Mouse (Mus musculus): ENCODE data around the gene AU040320. TPM values are rescaled to one million over a fixed set of nuclear protein-coding genes. Genes with fewer than 3 reads are reported as not detected.

The AU040320 gene
- total RNA-seq, 2 experiments from 2014 or later, result 68.7 to 72.4 TPM

- Histone ChIP-seq H3K27ac (0 out of 2 replicates have a peak overlapping the region, but pooled peaks have one; percentile 29), H3K4me3 (no peak overlapping the region)
- DNase-seq (ENCODE audit: low spot score in 2 of 2), result no peak
- TF ChIP-seq CTCF (conservative IDR thresholded peaks at IDR 0.05), result no peak
Observed at GRCm38 (mm10) chr4:126822891-126823882, 69.8 kb downstream of the AU040320 start.

- no peak overlapping the region for H3K27ac ChIP-seq
- no peak for TF ChIP-seq CTCF (conservative IDR thresholded peaks at IDR 0.05)
- DNase-seq (ENCODE audit: low spot score in 2 of 2), result no peak
Observed at GRCm38 (mm10) chr4:126823917-126824316, 70.6 kb downstream of the AU040320 start.

GRCm38 (mm10) chr4:126831122-126831521 is 77.8 kb downstream of the AU040320 start:
- no peak for DNase-seq (ENCODE audit: low spot score in 2 of 2)
- TF ChIP-seq CTCF (conservative IDR thresholded peaks at IDR 0.05), result no peak
- H3K4me3 ChIP-seq, result no peak overlapping the region

More at GRCm38 (mm10) chr4:126823917-126824316, 70.6 kb downstream of the AU040320 start:
- no peak overlapping the region for H3K4me3 ChIP-seq

GRCm38 (mm10) chr4:126838799-126839198 is 85.5 kb downstream of the AU040320 start:
- TF ChIP-seq CTCF (conservative IDR thresholded peaks at IDR 0.05), result no peak
- Histone ChIP-seq H3K4me3 (no peak overlapping the region), H3K27ac (peak overlapping the region; percentile 61; the same call in 1 of the 2 replicates)
- DNase-seq (ENCODE audit: low spot score in 2 of 2), result no peak

More at GRCm38 (mm10) chr4:126831122-126831521, 77.8 kb downstream of the AU040320 start:
- H3K27ac ChIP-seq, result no peak overlapping the region

GRCm38 (mm10) chr4:126839873-126840272 is 86.5 kb downstream of the AU040320 start:
- Histone ChIP-seq H3K4me3 (no peak overlapping the region), H3K27ac (peak overlapping the region; percentile 61)
- TF ChIP-seq CTCF (conservative IDR thresholded peaks at IDR 0.05), result peak; percentile 95
- DNase-seq (ENCODE audit: low spot score in 2 of 2), result peak; percentile 80 to 93

GRCm38 (mm10) chr4:126840996-126841560 is 87.7 kb downstream of the AU040320 start:
- DNase-seq (ENCODE audit: low spot score in 2 of 2), result no peak
- H3K27ac ChIP-seq, result no peak overlapping the region
- no peak for TF ChIP-seq CTCF (conservative IDR thresholded peaks at IDR 0.05)
- no peak overlapping the region for H3K4me3 ChIP-seq

GRCm38 (mm10) chr4:126842911-126843310 is 89.6 kb downstream of the AU040320 start:
- no peak overlapping the region for H3K4me3 ChIP-seq
- DNase-seq (ENCODE audit: low spot score in 2 of 2), result no peak
- no peak overlapping the region for H3K27ac ChIP-seq
- TF ChIP-seq CTCF (conservative IDR thresholded peaks at IDR 0.05), result no peak

- no peak for TF ChIP-seq CTCF (conservative IDR thresholded peaks at IDR 0.05)
- H3K4me3 ChIP-seq, result no peak overlapping the region
- no peak for DNase-seq (ENCODE audit: low spot score in 2 of 2)
- H3K27ac ChIP-seq, result peak overlapping the region; percentile 63; the same call in 1 of the 2 replicates
Observed at GRCm38 (mm10) chr4:126845664-126846063, 92.3 kb downstream of the AU040320 start.

GRCm38 (mm10) chr4:126846971-126847370 is 93.6 kb downstream of the AU040320 start:
- no peak for DNase-seq (ENCODE audit: low spot score in 2 of 2)
- 0 out of 2 replicates have a peak, but pooled peaks have one; percentile 6 for TF ChIP-seq CTCF (conservative IDR thresholded peaks at IDR 0.05)
- Histone ChIP-seq H3K27ac (peak overlapping the region; percentile 63; the same call in 1 of the 2 replicates), H3K4me3 (no peak overlapping the region)

- H3K4me3 ChIP-seq, result no peak overlapping the region
- TF ChIP-seq CTCF (conservative IDR thresholded peaks at IDR 0.05), result no peak
Observed at GRCm38 (mm10) chr4:126850019-126850777, 96.9 kb downstream of the AU040320 start.

GRCm38 (mm10) chr4:126850778-126851080 is 97.4 kb downstream of the AU040320 start:
- no peak for DNase-seq (ENCODE audit: low spot score in 2 of 2)
- TF ChIP-seq CTCF (conservative IDR thresholded peaks at IDR 0.05), result no peak
- Histone ChIP-seq H3K4me3 (no peak overlapping the region), H3K27ac (no peak overlapping the region)

More at GRCm38 (mm10) chr4:126850019-126850777, 96.9 kb downstream of the AU040320 start:
- no peak overlapping the region for H3K27ac ChIP-seq
- no peak for DNase-seq (ENCODE audit: low spot score in 2 of 2)

GRCm38 (mm10) chr4:126852971-126853370 is 99.6 kb downstream of the AU040320 start:
- no peak for DNase-seq (ENCODE audit: low spot score in 2 of 2)
- Histone ChIP-seq H3K4me3 (no peak overlapping the region), H3K27ac (peak overlapping the region; percentile 21)
- TF ChIP-seq CTCF (conservative IDR thresholded peaks at IDR 0.05), result no peak
